Mouse (Mus musculus) midbrain, embryonic 15.5 days (tissue): ENCODE results near the gene B3gnt8. TPM values are rescaled to one million over a fixed set of nuclear protein-coding genes. Genes with fewer than 3 reads are reported as not detected.

ENCODE experiments used
- ATAC-seq: fragments of 200-750 bp; cut with Nextera tagmentation; replicated peaks from 2 replicates; pipeline ENCODE4 v1.8.0; 2017; ENCODE audit warnings: moderate TSS enrichment
- H3K27ac ChIP-seq: fragments of 300-500 bp; sonication (generic); 2 replicates; pipeline ENCODE4 v1.5.1; 2015; ENCODE audit warnings: mild to moderate bottlenecking, inconsistent platforms
- H3K27me3 ChIP-seq: fragments of 300-500 bp; sonication (generic); replicated peaks from 2 replicates; pipeline ENCODE4 v1.6.1; 2015; ENCODE audit warnings: inconsistent platforms
- H3K36me3 ChIP-seq: fragments of 300-500 bp; sonication (generic); replicated peaks from 2 replicates; pipeline ENCODE4 v1.6.1; 2015; ENCODE audit warnings: inconsistent platforms
- H3K4me1 ChIP-seq: fragments of 300-500 bp; sonication (generic); 2 replicates; pipeline ENCODE4 v1.6.1; 2015; ENCODE audit warnings: inconsistent platforms
- H3K4me2 ChIP-seq: fragments of 300-500 bp; sonication (generic); 2 replicates; pipeline ENCODE4 v1.6.1; 2015; ENCODE audit warnings: inconsistent platforms, mild to moderate bottlenecking, moderate library complexity
- H3K4me3 ChIP-seq: fragments of 300-500 bp; sonication (generic); 2 replicates; pipeline ENCODE4 v1.5.1; 2015; ENCODE audit warnings: mild to moderate bottlenecking, inconsistent platforms
- H3K9ac ChIP-seq: fragments of 300-500 bp; sonication (generic); 2 replicates; pipeline ENCODE4 v1.6.1; 2015; ENCODE audit warnings: mild to moderate bottlenecking, inconsistent platforms
- H3K9me3 ChIP-seq: fragments of 300-500 bp; sonication (generic); 2 replicates; pipeline ENCODE4 v1.6.1; 2016; ENCODE audit warnings: inconsistent platforms
- WGBS: fragments of 180-500 bp; shearing (Covaris S2); methylation state at CpG from one replicate; pipeline ENCODE4 v1.1.7; 2015; ENCODE audit warnings: mixed read lengths; 5-methylcytosine and 5-hydroxymethylcytosine counted together
- polyA plus RNA-seq: library from polyadenylated mRNA; unstranded; fragments of >200 nt; fragmentation: Nextera tagmentation; extraction: Ambion mirVana; gene quantifications from 2 replicates; pipeline ENCODE4 v1.2.1, GENCODE M21; 2015

B3gnt8 gene
- polyA plus RNA-seq, 1 experiment from 2014 or later = 0.68 TPM

DNA sequence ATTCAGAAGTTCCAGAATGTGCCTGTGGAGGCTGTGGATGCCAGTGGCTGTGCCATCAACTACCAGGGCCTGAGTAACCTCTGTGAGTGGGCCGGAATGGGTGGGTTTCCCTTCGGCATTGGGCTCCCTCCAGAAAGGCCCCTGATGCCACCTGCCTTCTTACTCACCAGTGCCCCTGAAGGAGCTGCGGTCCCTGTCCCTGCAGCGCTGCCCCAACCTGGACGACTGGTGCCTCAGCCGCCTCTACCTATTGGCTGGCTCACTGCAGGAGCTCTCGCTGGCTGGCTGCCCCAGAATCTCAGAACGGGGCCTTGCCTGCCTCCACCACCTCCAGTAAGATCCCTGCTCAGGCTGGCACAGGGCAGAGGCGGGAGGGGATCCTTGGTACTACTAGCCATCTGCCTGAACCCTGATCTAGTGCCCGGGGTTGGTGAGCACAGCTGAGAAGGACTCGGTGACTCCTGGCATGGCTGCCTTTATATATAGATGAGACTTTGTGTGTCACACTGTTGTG, 2.5 kb upstream of the B3gnt8 start:
- Histone ChIP-seq H3K4me3 (no peak overlapping the region), H3K27me3 (peaks cover 13% of the 10 kb centered on the region), H3K36me3 (peaks cover 2% of the 10 kb centered on the region; the same call in 1 of the 2 replicates), H3K9me3 (no peaks in the 10 kb centered on the region), H3K9ac (no peak overlapping the region), H3K4me2 (no peak overlapping the region), H3K27ac (no peak overlapping the region), H3K4me1 (peaks cover 14% of the 10 kb centered on the region)
- WGBS = 89% methylated on average over 11 of the region's 11 CpGs
- ATAC-seq = no peak

DNA sequence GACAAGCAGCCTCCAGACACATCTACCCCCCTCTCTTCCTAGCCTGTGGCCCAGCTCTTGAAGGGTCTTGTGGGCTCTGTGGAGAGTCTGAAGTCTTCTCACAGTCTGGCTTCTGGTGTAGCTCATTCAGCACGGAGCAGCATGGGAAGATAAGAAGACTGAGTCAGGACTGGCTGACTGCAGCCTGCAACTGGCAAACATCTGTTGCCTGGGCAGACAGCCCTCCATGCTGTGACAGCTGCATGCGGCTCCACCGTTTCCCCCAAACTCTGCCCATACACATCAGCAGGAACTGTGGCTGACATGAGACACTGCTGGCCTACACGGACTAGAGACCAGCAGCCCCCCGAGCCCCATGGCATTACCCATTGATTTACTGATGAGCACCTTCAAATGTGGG, 1.6 kb upstream of the B3gnt8 start:
- 85% methylated on average over 5 of the region's 5 CpGs for WGBS
- Histone ChIP-seq H3K9ac (no peak overlapping the region), H3K4me3 (no peak overlapping the region), H3K9me3 (no peaks in the 10 kb centered on the region), H3K36me3 (peaks cover 3% of the 10 kb centered on the region; the same call in 1 of the 2 replicates), H3K27ac (no peak overlapping the region), H3K4me1 (peaks cover 11% of the 10 kb centered on the region), H3K27me3 (peaks cover 16% of the 10 kb centered on the region), H3K4me2 (no peak overlapping the region)
- ATAC-seq = no peak

DNA sequence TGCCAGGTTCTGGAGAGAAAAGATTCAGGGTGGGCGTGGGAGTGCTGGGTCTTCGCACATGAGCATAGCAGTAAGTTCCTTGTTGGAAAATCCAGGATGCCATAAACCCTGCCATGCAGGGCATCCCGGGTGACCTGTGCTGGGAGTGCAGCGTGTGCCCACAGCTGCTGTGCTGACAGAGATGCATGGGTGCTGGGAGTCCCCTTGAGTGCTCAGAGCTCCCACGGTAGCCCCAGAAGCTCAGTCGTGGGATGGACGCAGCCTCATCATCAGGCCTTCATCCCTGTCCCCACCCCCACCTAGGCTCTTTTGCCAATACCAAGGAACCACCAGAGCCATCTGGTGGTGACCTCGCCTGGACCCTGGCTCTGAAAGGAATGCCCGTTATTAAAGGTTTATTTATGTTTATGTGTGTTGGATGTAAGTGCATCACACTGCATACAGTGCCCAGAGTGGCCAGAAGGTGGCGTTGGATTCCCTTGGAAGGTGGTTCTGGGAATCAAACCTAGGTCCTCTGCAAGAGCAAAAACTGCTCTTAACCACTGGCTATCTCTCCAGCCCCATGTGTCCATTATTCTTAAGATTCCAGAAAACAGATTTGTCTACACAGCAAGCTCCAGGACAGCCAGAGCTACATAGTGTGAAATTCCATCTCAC, 732 bp upstream of the B3gnt8 start:
- Histone ChIP-seq H3K4me2 (no peak overlapping the region), H3K4me3 (no peak overlapping the region), H3K9ac (no peak overlapping the region), H3K9me3 (no peaks in the 10 kb centered on the region), H3K27me3 (peaks cover 16% of the 10 kb centered on the region), H3K36me3 (peaks cover 12% of the 10 kb centered on the region), H3K4me1 (peaks cover 6% of the 10 kb centered on the region), H3K27ac (no peak overlapping the region)
- no peak for ATAC-seq
- 80% methylated on average over 10 of the region's 10 CpGs for WGBS

DNA sequence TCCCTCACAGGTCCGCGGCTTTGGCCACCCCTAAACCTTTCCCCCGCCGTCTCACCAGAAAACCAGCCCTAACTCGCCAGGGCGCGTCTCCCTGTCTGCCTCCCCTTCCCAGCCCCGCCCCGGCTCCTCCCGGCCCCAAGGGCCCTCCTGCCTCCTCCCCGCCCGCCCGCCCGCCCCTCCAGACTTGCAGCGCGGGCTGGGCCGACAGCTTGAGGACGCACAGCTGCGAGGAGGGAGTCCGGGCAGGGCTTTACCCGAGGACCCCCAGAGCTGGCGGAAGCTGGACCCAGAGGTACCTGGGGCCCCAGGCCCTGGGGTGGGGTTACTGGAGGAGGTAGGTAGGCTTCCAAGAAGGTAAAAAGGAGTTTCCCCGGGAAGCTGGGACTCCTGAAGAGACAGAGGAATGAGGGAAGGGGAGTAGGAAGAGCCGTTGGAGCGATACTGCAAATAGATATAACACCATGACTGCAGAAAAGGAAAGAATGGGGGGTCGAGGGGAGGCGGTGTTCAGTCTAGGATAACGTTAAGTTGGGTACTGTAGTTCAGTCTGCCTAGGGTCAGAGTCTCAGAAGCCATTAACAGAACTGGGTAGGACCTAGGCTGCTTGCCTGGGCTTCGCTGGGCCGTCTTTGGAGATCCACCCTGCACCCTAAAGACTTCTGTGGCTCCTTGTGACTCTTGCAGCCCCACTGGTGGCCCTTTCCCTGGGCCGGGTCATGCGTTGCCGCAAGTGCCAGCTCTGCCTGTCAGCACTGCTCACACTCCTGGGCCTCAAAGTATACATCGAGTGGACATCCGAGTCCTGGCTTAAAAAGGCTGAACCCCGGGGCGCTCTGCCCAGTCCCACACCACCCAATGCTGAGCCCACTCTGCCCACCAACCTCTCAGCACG, 1.2 kb downstream of the B3gnt8 start:
- H3K36me3 ChIP-seq = peaks cover 19% of the 10 kb centered on the region
- no peak for ATAC-seq

DNA sequence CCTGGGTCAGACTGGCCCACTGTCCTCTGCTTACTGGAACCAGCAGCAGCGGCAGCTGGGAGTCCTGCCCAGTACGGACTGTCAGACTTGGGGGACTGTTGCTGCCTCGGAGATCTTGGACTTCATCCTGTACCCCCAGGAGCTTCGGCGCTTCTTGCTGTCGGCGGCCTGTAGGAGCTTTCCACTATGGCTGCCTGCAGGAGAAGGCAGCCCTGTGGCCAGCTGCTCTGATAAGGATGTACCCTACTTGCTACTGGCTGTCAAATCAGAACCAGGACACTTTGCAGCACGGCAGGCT, 1.8 kb downstream of the B3gnt8 start:
- 69% methylated on average over 8 of the region's 8 CpGs for WGBS
- no peak overlapping the region for H3K4me2 ChIP-seq
- no peak for ATAC-seq

More for the DNA sequence above, 1.2 kb downstream of the B3gnt8 start:
- WGBS = 19% methylated on average over 38 of the region's 38 CpGs
- Histone ChIP-seq H3K27ac (no peak overlapping the region), H3K4me3 (peak overlapping the region; percentile 4; the same call in 1 of the 2 replicates), H3K9me3 (no peaks in the 10 kb centered on the region), H3K27me3 (peaks cover 16% of the 10 kb centered on the region), H3K4me2 (peak overlapping the region; percentile 35), H3K9ac (0 out of 2 replicates have a peak overlapping the region, but pooled peaks have one; percentile 9), H3K4me1 (peaks cover 6% of the 10 kb centered on the region)

DNA sequence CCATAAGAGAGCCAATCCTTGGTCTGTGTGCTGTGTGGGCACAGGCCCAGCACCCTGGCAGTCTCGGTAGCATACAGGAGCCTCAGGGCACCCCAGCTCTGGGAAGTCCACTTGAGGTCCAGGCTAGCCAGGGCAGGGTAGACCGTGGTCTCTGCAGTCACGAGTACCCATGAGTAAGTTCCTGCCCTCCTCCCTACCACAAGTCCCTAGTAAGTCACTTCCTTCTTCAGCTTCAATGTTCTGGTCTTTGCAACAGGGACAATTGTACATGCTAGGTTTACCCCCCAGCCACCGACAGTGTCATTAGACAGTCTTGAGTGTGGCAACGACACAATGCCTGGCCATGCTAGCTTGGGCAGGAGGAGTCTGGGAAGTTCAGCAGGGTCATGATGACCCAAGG, 6.2 kb downstream of the B3gnt8 start:
- Histone ChIP-seq H3K4me1 (no peaks in the 10 kb centered on the region), H3K36me3 (peaks cover 32% of the 10 kb centered on the region), H3K9me3 (no peaks in the 10 kb centered on the region), H3K4me2 (no peak overlapping the region), H3K9ac (no peak overlapping the region), H3K27me3 (peaks cover 14% of the 10 kb centered on the region), H3K4me3 (no peak overlapping the region), H3K27ac (no peak overlapping the region)
- ATAC-seq = no peak
- WGBS = 91% methylated on average over 5 of the region's 5 CpGs

More for the DNA sequence above, 1.8 kb downstream of the B3gnt8 start:
- H3K4me1 ChIP-seq = peaks cover 6% of the 10 kb centered on the region
- no peak overlapping the region for H3K27ac ChIP-seq
- H3K9me3 ChIP-seq = no peaks in the 10 kb centered on the region
- no peak overlapping the region for H3K4me3 ChIP-seq
- H3K9ac ChIP-seq = no peak overlapping the region
- H3K27me3 ChIP-seq = peaks cover 16% of the 10 kb centered on the region
- H3K36me3 ChIP-seq = peaks cover 23% of the 10 kb centered on the region

DNA sequence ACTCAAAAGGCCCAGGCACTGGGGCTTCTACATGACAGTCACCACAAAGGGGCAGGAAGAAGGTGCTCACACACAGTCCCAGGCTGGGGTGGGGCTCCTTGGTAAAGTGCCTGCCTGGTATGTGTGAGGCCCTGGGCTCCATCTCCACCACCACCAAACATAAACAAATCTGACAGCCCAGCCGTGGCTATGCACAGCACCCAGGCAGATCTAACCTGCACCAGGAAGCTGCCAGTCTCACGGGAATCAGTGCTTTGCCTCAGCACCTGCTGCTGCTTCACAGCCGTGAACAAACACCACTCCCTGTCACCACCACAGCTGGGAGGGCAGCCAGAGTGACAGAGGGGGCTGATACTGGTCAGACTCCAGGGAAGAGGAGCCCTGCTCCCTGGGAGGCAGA, 9.9 kb downstream of the B3gnt8 start:
- no peak overlapping the region for H3K4me3 ChIP-seq
- no peak overlapping the region for H3K4me2 ChIP-seq
- 72% methylated on average over 3 of the region's 3 CpGs for WGBS
- H3K9ac ChIP-seq = no peak overlapping the region
- no peaks in the 10 kb centered on the region for H3K27me3 ChIP-seq
- peaks cover 20% of the 10 kb centered on the region; the same call in 1 of the 2 replicates for H3K36me3 ChIP-seq
- no peak for ATAC-seq
- H3K9me3 ChIP-seq = no peaks in the 10 kb centered on the region
- no peak overlapping the region for H3K27ac ChIP-seq
- no peaks in the 10 kb centered on the region for H3K4me1 ChIP-seq

DNA sequence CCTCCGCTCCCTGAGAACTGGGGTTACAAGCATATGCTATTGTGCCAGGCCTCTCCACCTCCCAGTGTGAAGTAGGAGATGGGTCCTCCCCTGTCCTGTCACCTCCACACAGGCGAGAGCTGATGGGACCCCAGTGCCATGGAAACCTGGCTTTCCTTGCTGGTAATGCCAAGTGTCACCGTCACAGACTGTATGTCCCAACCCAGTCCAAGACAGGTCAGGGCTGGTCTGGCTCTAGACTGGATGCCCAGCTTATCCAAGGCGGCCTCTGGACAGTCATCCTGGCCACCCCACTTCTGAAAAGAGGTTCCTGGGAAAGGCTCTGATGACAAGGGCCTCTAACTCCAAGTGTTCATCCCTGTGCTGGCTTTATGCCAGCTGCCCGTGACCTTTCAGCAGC, 10.6 kb downstream of the B3gnt8 start:
- Histone ChIP-seq H3K4me1 (no peaks in the 10 kb centered on the region), H3K9ac (no peak overlapping the region), H3K4me3 (no peak overlapping the region), H3K36me3 (peaks cover 18% of the 10 kb centered on the region; the same call in 1 of the 2 replicates), H3K27ac (no peak overlapping the region), H3K9me3 (no peaks in the 10 kb centered on the region), H3K4me2 (no peak overlapping the region), H3K27me3 (no peaks in the 10 kb centered on the region)
- WGBS = 89% methylated on average over 5 of the region's 5 CpGs
- ATAC-seq = no peak

DNA sequence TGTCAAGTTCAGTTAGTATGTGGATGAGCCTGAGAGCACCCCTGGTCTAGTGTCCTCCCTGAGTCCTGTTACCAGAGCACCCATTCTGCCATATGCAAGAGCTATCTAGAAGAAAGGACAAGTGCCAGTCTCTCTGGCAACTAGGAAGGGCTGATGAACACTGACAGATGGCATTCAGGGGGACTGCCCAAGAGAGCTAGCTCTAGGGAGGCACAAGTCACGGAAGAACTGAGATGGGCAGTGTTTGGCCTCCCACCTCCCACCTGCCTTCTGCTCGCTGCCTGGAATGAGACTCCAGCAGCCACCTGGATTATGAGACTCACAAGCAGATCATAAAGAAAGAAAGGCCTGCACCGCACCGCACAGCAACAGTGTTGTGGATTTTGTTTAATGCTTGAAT, 13.3 kb downstream of the B3gnt8 start:
- H3K4me3 ChIP-seq = no peak overlapping the region
- H3K27me3 ChIP-seq = no peaks in the 10 kb centered on the region
- no peak overlapping the region for H3K9ac ChIP-seq
- peaks cover 9% of the 10 kb centered on the region; the same call in 1 of the 2 replicates for H3K36me3 ChIP-seq
- no peaks in the 10 kb centered on the region for H3K9me3 ChIP-seq
- ATAC-seq = no peak
- H3K27ac ChIP-seq = no peak overlapping the region
- WGBS = 89% methylated on average over 4 of the region's 4 CpGs
- H3K4me2 ChIP-seq = no peak overlapping the region
- H3K4me1 ChIP-seq = no peaks in the 10 kb centered on the region

DNA sequence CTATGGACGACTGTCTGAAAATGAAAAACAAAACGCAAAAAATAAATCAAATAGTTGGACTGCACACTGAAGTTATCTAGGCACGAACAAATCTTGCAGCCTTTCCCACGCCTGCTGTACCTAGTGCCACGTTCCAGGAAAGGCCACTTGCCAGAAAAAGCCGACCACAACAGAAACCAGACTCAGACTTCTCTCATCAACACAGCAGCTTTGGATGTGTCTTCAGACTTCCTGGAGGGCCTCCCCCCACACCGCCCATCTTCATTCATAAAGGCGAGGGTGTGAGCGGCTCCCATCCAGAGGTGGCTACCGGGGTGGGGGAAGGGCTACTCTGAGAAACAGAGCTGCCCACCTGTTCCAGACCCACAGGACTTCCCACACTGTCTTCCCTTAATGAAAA, 17.7 kb downstream of the B3gnt8 start:
- H3K9me3 ChIP-seq = no peaks in the 10 kb centered on the region
- WGBS = 83% methylated on average over 10 of the region's 10 CpGs
- no peak overlapping the region for H3K9ac ChIP-seq
- no peak overlapping the region for H3K4me2 ChIP-seq
- H3K4me3 ChIP-seq = no peak overlapping the region
- no peak for ATAC-seq
- no peaks in the 10 kb centered on the region for H3K4me1 ChIP-seq
- H3K27ac ChIP-seq = no peak overlapping the region
- H3K36me3 ChIP-seq = no peaks in the 10 kb centered on the region; the same call in 1 of the 2 replicates
- no peaks in the 10 kb centered on the region for H3K27me3 ChIP-seq

DNA sequence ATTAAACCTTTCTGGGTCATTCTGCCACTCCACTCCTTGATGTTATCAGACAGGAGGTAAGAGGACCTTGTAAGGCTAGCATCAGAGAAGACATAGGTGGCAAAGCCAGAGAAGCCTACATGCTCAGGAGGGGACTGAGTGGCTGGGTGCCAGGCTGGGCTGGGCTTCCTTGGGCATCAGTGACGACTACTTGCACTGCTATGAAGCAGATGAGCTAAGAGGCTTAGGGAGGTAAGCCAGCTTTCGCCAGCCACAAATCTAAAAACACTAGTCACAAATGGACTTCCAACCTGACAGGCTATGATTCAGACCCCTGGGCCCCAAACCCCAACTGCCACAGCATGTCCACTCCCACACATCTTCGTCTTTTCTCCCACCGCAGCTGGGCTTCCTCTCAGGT, 18.2 kb downstream of the B3gnt8 start:
- ATAC-seq = no peak
- Histone ChIP-seq H3K36me3 (no peaks in the 10 kb centered on the region; the same call in 1 of the 2 replicates), H3K9ac (no peak overlapping the region), H3K9me3 (no peaks in the 10 kb centered on the region), H3K27ac (no peak overlapping the region), H3K4me3 (no peak overlapping the region), H3K27me3 (no peaks in the 10 kb centered on the region), H3K4me1 (no peaks in the 10 kb centered on the region), H3K4me2 (no peak overlapping the region)
- 84% methylated on average over 4 of the region's 4 CpGs for WGBS

DNA sequence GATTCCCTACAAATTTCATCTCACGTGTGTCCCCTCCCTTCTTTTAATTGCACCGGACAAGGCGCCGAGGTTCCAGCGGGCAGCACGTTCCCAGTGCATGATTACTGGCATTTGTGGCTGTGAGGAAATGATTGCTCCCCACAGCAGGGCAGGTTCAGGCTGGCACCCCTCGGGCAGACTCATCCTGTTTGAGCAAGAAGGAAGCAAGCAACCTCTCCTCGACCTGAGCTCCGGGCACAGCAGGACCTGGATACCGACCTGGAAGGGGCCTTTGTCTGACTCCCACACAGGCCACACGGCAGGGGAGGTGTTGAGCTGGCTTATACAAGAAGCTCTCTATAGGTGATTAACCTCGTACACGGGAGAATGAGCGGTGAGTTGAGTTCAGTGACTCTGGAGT, 18.6 kb downstream of the B3gnt8 start:
- no peak for ATAC-seq
- WGBS = 48% methylated on average over 14 of the region's 14 CpGs
- no peaks in the 10 kb centered on the region; the same call in 1 of the 2 replicates for H3K36me3 ChIP-seq

More for the DNA sequence above, 18.6 kb downstream of the B3gnt8 start:
- no peak overlapping the region for H3K9ac ChIP-seq
- no peaks in the 10 kb centered on the region for H3K9me3 ChIP-seq
- no peak overlapping the region for H3K27ac ChIP-seq
- no peaks in the 10 kb centered on the region for H3K27me3 ChIP-seq
- H3K4me1 ChIP-seq = no peaks in the 10 kb centered on the region
- H3K4me3 ChIP-seq = no peak overlapping the region
- no peak overlapping the region for H3K4me2 ChIP-seq
